Mouse (Mus musculus) kidney, postnatal 0 days (tissue): ENCODE results near the gene Kif1bp. TPM values are rescaled to one million over a fixed set of nuclear protein-coding genes. Genes with fewer than 3 reads are reported as not detected.

ENCODE experiments used
- ATAC-seq: fragments of 200-750 bp; cut with Nextera tagmentation; replicated peaks from 2 replicates; pipeline ENCODE4 v1.8.0; 2017; ENCODE audit warnings: low read depth, moderate number of reproducible peaks, moderate TSS enrichment, moderate library complexity; ENCODE audit not compliant: low FRiP score
- DNase-seq: peaks from one replicate; pipeline ENCODE4 v3.0.0-alpha.2; 2016; ENCODE audit warnings: low spot score
- H3K27ac ChIP-seq: fragments of 300-500 bp; sonication (generic); 2 replicates; pipeline ENCODE4 v1.5.1; 2014; ENCODE audit warnings: mild to moderate bottlenecking
- H3K27me3 ChIP-seq: fragments of 300-500 bp; sonication (generic); 2 replicates; pipeline ENCODE4 v1.6.1; 2014; ENCODE audit warnings: low read length, mixed read lengths; ENCODE audit not compliant: insufficient read depth
- H3K36me3 ChIP-seq: fragments of 300-500 bp; sonication (generic); 2 replicates; pipeline ENCODE4 v1.6.1; 2014; ENCODE audit warnings: low read length, mixed read lengths; ENCODE audit not compliant: insufficient read depth
- H3K4me1 ChIP-seq: fragments of 300-500 bp; sonication (generic); replicated peaks from 2 replicates; pipeline ENCODE4 v1.6.1; 2014; ENCODE audit warnings: antibody characterized with exemption, low read length, mixed read lengths; ENCODE audit not compliant: insufficient read depth
- H3K4me2 ChIP-seq: fragments of 300-500 bp; sonication (generic); 2 replicates; pipeline ENCODE4 v1.6.1; 2014; ENCODE audit warnings: mild to moderate bottlenecking, low read length, moderate library complexity, mixed read lengths
- H3K4me3 ChIP-seq: fragments of 300-500 bp; sonication (generic); replicated peaks from 2 replicates; pipeline ENCODE4 v1.5.1; 2014; ENCODE audit warnings: low read depth, low read length
- H3K9ac ChIP-seq: fragments of 300-500 bp; sonication (generic); 2 replicates; pipeline ENCODE4 v1.6.1; 2014; ENCODE audit warnings: low read depth, low read length
- H3K9me3 ChIP-seq: fragments of 300-500 bp; sonication (generic); replicated peaks from 2 replicates; pipeline ENCODE4 v1.6.1; 2016; ENCODE audit warnings: low read length, inconsistent platforms, mixed read lengths
- CTCF ChIP-seq: IDR thresholded peaks from 2 replicates; pipeline ENCODE4 v1.5.1; 2016; ENCODE audit warnings: antibody characterized with exemption, low read depth, mild to moderate bottlenecking, moderate library complexity
- WGBS: fragments of 180-500 bp; shearing (Covaris S2); extraction: QIAGEN DNeasy Blood & Tissue Kit; methylation state at CpG from one replicate; pipeline ENCODE4 v1.1.7; 2014; 5-methylcytosine and 5-hydroxymethylcytosine counted together
- polyA plus RNA-seq: library from polyadenylated mRNA; unstranded; fragments of >200 nt; fragmentation: Nextera tagmentation; extraction: Ambion mirVana; gene quantifications from 2 replicates; pipeline ENCODE4 v1.2.1, GENCODE M21; 2015

The Kif1bp gene
- polyA plus RNA-seq: 29.1 and 33.8 TPM in 2 replicates

DNA sequence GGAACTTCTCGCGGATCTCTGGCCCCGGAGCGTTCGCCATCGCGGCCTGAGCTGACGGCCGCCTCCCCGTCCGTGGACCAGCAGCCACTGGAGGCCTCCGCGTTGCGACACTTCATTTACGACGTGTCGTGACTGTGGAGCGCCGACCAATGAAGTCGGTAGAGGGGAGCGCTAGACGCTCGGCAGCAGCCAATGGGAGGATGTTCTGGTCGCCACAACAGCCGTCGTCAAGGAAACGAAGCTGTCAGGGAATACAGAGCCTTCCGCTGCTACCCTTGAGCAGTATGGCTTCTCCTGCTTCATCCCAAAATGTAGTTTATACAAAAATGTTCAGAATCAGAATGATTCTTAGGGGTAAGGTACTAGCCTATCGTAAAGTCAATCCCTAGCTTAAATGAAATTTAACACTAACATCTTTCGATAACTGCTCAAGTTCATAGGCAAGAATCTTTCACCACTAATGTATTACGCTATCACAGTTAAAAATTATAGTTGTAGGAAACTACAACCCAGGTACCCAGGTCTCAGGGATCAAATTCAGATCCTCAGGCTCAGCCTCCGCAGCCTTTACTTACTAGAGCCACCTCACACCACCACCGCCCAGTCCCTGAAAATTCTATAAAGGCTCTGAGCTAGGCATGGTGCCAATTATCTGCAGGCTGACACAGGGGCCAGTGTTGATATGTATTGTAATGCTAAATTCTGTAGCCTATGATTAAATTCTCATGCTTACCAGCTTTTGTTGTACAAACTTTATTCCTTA is at the start of gene Kif1bp:
Kif1bp (minus strand) TSS at position 120 of the 763 bp plus-strand sequence.
- H3K9me3 ChIP-seq: no peaks in the 10 kb centered on the region
- peak within 1 kb of the TSS; percentile 70 for H3K27ac ChIP-seq
- H3K4me3 ChIP-seq: peak within 1 kb of the TSS; percentile 93
- H3K9ac ChIP-seq: peak within 1 kb of the TSS; percentile 75
- no peaks in the 10 kb centered on the region for H3K27me3 ChIP-seq
- DNase-seq (peak; percentile 99), ATAC-seq (peak; percentile 100)
- peak within 1 kb of the TSS; percentile 89 for H3K4me2 ChIP-seq
- 5% methylated on average over 33 of the region's 33 CpGs for whole genome bisulfite sequencing
- peaks cover 34% of the 10 kb centered on the region for H3K36me3 ChIP-seq
- H3K4me1 ChIP-seq: 0 out of 2 replicates have a peak, but pooled peaks cover 3% of the 10 kb centered on the region
- TF ChIP-seq CTCF: no peak

DNA sequence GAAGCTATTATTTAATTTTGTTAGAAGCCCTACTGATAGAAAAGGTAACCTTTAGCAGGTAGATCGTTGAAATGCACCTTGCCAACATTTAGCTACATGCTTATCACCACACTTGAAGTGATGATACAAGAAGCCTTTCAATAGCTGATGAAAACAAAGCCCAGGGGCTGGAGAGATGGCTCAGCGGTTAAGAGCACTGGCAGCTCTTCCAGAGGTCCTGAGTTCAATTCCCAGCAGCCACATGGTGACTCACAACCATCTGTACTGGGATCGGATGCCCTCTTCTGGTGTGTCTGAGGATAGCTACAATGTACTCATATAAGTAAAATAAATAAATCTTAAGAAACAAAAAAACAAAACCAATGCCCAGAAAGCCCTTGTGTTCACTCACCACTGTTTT is 25.9 kb upstream of the Kif1bp start:
- H3K9ac ChIP-seq: no peak overlapping the region
- H3K36me3 ChIP-seq: no peaks in the 10 kb centered on the region
- H3K4me1 ChIP-seq: peaks cover 6% of the 10 kb centered on the region; the same call in 1 of the 2 replicates
- H3K27me3 ChIP-seq: no peaks in the 10 kb centered on the region
- H3K4me2 ChIP-seq: no peak overlapping the region
- no peak for TF ChIP-seq CTCF
- no peak for ATAC-seq
- no peak for DNase-seq
- 88% methylated on average over 3 of the region's 3 CpGs for WGBS
- no peaks in the 10 kb centered on the region for H3K9me3 ChIP-seq
- no peak overlapping the region for H3K4me3 ChIP-seq
- H3K27ac ChIP-seq: no peak overlapping the region

- H3K36me3 ChIP-seq: no peaks in the 10 kb centered on the region
- no peak for TF ChIP-seq CTCF
- no peak overlapping the region for H3K9ac ChIP-seq
- H3K27me3 ChIP-seq: no peaks in the 10 kb centered on the region
- H3K27ac ChIP-seq: no peak overlapping the region
- peaks cover 6% of the 10 kb centered on the region; the same call in 1 of the 2 replicates for H3K4me1 ChIP-seq
- DNase-seq (no peak), ATAC-seq (no peak)
- WGBS: 89% methylated on average over 12 of the region's 12 CpGs
- no peaks in the 10 kb centered on the region for H3K9me3 ChIP-seq
- no peak overlapping the region for H3K4me2 ChIP-seq
- H3K4me3 ChIP-seq: no peak overlapping the region
Observed at GRCm38 (mm10) chr10:62603233-62604030, 25.2 kb upstream of the Kif1bp start.

- DNase-seq (peak; percentile 94), ATAC-seq (peak; percentile 93)
- 6% methylated on average over 53 of the region's 53 CpGs for WGBS
- peak within 1 kb of the TSS; percentile 74 for H3K9ac ChIP-seq
- peak within 1 kb of the TSS; percentile 79 for H3K4me3 ChIP-seq
- no peak for TF ChIP-seq CTCF
- peaks cover 6% of the 10 kb centered on the region; the same call in 1 of the 2 replicates for H3K4me1 ChIP-seq
- H3K4me2 ChIP-seq: peak within 1 kb of the TSS; percentile 95
- H3K27me3 ChIP-seq: no peaks in the 10 kb centered on the region
- no peaks in the 10 kb centered on the region for H3K9me3 ChIP-seq
- peaks cover 8% of the 10 kb centered on the region; the same call in 1 of the 2 replicates for H3K36me3 ChIP-seq
- H3K27ac ChIP-seq: peak within 1 kb of the TSS; percentile 87
Observed at GRCm38 (mm10) chr10:62602177-62603040, 24.2 kb upstream of the Kif1bp start, which contains the start of gene Ddx21. Ddx21 (minus strand) TSS chr10:62602281.

GRCm38 (mm10) chr10:62601833-62602176 is 23.5 kb upstream of the Kif1bp start:
- Histone ChIP-seq H3K9me3 (no peaks in the 10 kb centered on the region), H3K4me2 (peak overlapping the region; percentile 95), H3K4me3 (peak overlapping the region; percentile 79), H3K27ac (peak overlapping the region; percentile 87), H3K36me3 (peaks cover 10% of the 10 kb centered on the region; the same call in 1 of the 2 replicates), H3K9ac (peak overlapping the region; percentile 74), H3K4me1 (peaks cover 6% of the 10 kb centered on the region; the same call in 1 of the 2 replicates), H3K27me3 (no peaks in the 10 kb centered on the region)
- DNase-seq (no peak), ATAC-seq (peak; percentile 84)
- TF ChIP-seq CTCF: no peak
- WGBS: under 1% methylated on average over 23 of the region's 23 CpGs
